Mouse (Mus musculus) midbrain, embryonic 10.5 days (tissue): ENCODE results near the gene Gm49405. TPM values are rescaled to one million over a fixed set of nuclear protein-coding genes. Genes with fewer than 3 reads are reported as not detected.

ENCODE experiments used
- DNase-seq: peaks from one replicate; pipeline ENCODE4 v3.0.0-alpha.2; 2017; ENCODE audit warnings: low spot score
- H3K27ac ChIP-seq: fragments of 300-500 bp; sonication (generic); replicated peaks from 2 replicates; pipeline ENCODE4 v1.5.1; 2016; ENCODE audit warnings: mild to moderate bottlenecking
- H3K27me3 ChIP-seq: fragments of 300-500 bp; sonication (generic); 2 replicates; pipeline ENCODE4 v1.6.1; 2016; ENCODE audit warnings: low read depth, mild to moderate bottlenecking; ENCODE audit not compliant: poor library complexity, severe bottlenecking
- H3K36me3 ChIP-seq: fragments of 300-500 bp; sonication (generic); 2 replicates; pipeline ENCODE4 v1.6.1; 2016; ENCODE audit warnings: mild to moderate bottlenecking, moderate library complexity
- H3K4me1 ChIP-seq: fragments of 300-500 bp; sonication (generic); 2 replicates; pipeline ENCODE4 v1.6.1; 2016
- H3K4me3 ChIP-seq: fragments of 300-500 bp; sonication (generic); 2 replicates; pipeline ENCODE4 v1.5.1; 2016; ENCODE audit warnings: mild to moderate bottlenecking, moderate library complexity
- H3K9me3 ChIP-seq: fragments of 300-500 bp; sonication (generic); replicated peaks from 2 replicates; pipeline ENCODE4 v1.6.1; 2016; ENCODE audit warnings: mild to moderate bottlenecking
- WGBS: fragments of 180-500 bp; shearing (Covaris S2); methylation state at CpG from one replicate; pipeline ENCODE4 v1.1.7; 2016; 5-methylcytosine and 5-hydroxymethylcytosine counted together
- polyA plus RNA-seq: library from polyadenylated mRNA; unstranded; fragments of >200 nt; fragmentation: Nextera tagmentation; extraction: Ambion mirVana; gene quantifications from 2 replicates; pipeline ENCODE4 v1.2.1, GENCODE M21; 2016

The Gm49405 gene
- polyA plus RNA-seq, 1 experiment from 2014 or later: 2.8 TPM

GRCm38 (mm10) chr19:3990804-3991203 is 9.6 kb upstream of the Gm49405 start:
- H3K36me3 ChIP-seq: no peaks in the 10 kb centered on the region
- no peak for DNase-seq
- H3K4me3 ChIP-seq: no peak overlapping the region
- H3K27ac ChIP-seq: no peak overlapping the region; the same call in 1 of the 2 replicates
- H3K4me1 ChIP-seq: peaks cover 23% of the 10 kb centered on the region
- peaks cover 6% of the 10 kb centered on the region; the same call in 1 of the 2 replicates for H3K9me3 ChIP-seq
- WGBS: 71% methylated on average over 6 of the region's 6 CpGs
- H3K27me3 ChIP-seq: 0 out of 2 replicates have a peak, but pooled peaks cover 5% of the 10 kb centered on the region

GRCm38 (mm10) chr19:3991562-3991961 is 8.9 kb upstream of the Gm49405 start:
- no peak overlapping the region for H3K27ac ChIP-seq
- 88% methylated on average over 3 of the region's 3 CpGs for WGBS
- DNase-seq: no peak

GRCm38 (mm10) chr19:3991966-3992365 is 8.5 kb upstream of the Gm49405 start:
- Histone ChIP-seq H3K27me3 (0 out of 2 replicates have a peak, but pooled peaks cover 5% of the 10 kb centered on the region), H3K9me3 (peaks cover 6% of the 10 kb centered on the region; the same call in 1 of the 2 replicates), H3K4me3 (no peak overlapping the region), H3K27ac (no peak overlapping the region), H3K4me1 (peaks cover 11% of the 10 kb centered on the region; the same call in 1 of the 2 replicates), H3K36me3 (no peaks in the 10 kb centered on the region)
- WGBS: 85% methylated on average over 3 of the region's 3 CpGs
- DNase-seq: no peak

More at GRCm38 (mm10) chr19:3991562-3991961, 8.9 kb upstream of the Gm49405 start:
- no peaks in the 10 kb centered on the region for H3K36me3 ChIP-seq
- H3K4me1 ChIP-seq: peaks cover 15% of the 10 kb centered on the region
- H3K4me3 ChIP-seq: no peak overlapping the region
- peaks cover 6% of the 10 kb centered on the region; the same call in 1 of the 2 replicates for H3K9me3 ChIP-seq
- H3K27me3 ChIP-seq: 0 out of 2 replicates have a peak, but pooled peaks cover 5% of the 10 kb centered on the region

GRCm38 (mm10) chr19:3992416-3992815 is 8.0 kb upstream of the Gm49405 start, which contains the start of gene Tbx10:
Tbx10 (plus strand) TSS chr19:3992752.
- Histone ChIP-seq H3K9me3 (peaks cover 6% of the 10 kb centered on the region; the same call in 1 of the 2 replicates), H3K36me3 (no peaks in the 10 kb centered on the region), H3K4me3 (no peak within 1 kb of the TSS), H3K4me1 (peaks cover 11% of the 10 kb centered on the region; the same call in 1 of the 2 replicates), H3K27ac (peak within 1 kb of the TSS; percentile 42; the same call in 1 of the 2 replicates), H3K27me3 (0 out of 2 replicates have a peak, but pooled peaks cover 5% of the 10 kb centered on the region)
- no peak for DNase-seq
- WGBS: 69% methylated on average over 5 of the region's 5 CpGs

- Histone ChIP-seq H3K27ac (no peak overlapping the region), H3K4me1 (peaks cover 26% of the 10 kb centered on the region)
Observed at GRCm38 (mm10) chr19:3994932-3995331, 5.5 kb upstream of the Gm49405 start.

GRCm38 (mm10) chr19:3995505-3995904 is 4.9 kb upstream of the Gm49405 start:
- H3K4me1 ChIP-seq: peaks cover 29% of the 10 kb centered on the region
- WGBS: 83% methylated on average over 3 of the region's 3 CpGs
- no peak overlapping the region for H3K27ac ChIP-seq
- no peak overlapping the region for H3K4me3 ChIP-seq
- no peaks in the 10 kb centered on the region for H3K9me3 ChIP-seq
- H3K27me3 ChIP-seq: peaks cover 12% of the 10 kb centered on the region
- no peaks in the 10 kb centered on the region for H3K36me3 ChIP-seq
- DNase-seq: no peak

More at GRCm38 (mm10) chr19:3994932-3995331, 5.5 kb upstream of the Gm49405 start:
- peaks cover 12% of the 10 kb centered on the region for H3K27me3 ChIP-seq
- H3K9me3 ChIP-seq: no peaks in the 10 kb centered on the region
- H3K36me3 ChIP-seq: no peaks in the 10 kb centered on the region
- no peak overlapping the region for H3K4me3 ChIP-seq
- DNase-seq: no peak
- 70% methylated on average over 6 of the region's 6 CpGs for WGBS

GRCm38 (mm10) chr19:3996106-3996505 is 4.3 kb upstream of the Gm49405 start:
- 79% methylated on average over 7 of the region's 7 CpGs for WGBS
- H3K4me3 ChIP-seq: no peak overlapping the region
- peaks cover 7% of the 10 kb centered on the region for H3K27me3 ChIP-seq
- no peaks in the 10 kb centered on the region for H3K9me3 ChIP-seq
- H3K4me1 ChIP-seq: peaks cover 35% of the 10 kb centered on the region
- DNase-seq: no peak
- no peaks in the 10 kb centered on the region for H3K36me3 ChIP-seq
- H3K27ac ChIP-seq: no peak overlapping the region

GRCm38 (mm10) chr19:3996747-3997146 is 3.7 kb upstream of the Gm49405 start:
- DNase-seq: no peak
- peaks cover 42% of the 10 kb centered on the region for H3K4me1 ChIP-seq
- WGBS: 80% methylated on average over 8 of the region's 8 CpGs
- H3K9me3 ChIP-seq: no peaks in the 10 kb centered on the region
- H3K4me3 ChIP-seq: no peak overlapping the region
- peaks cover 12% of the 10 kb centered on the region for H3K27me3 ChIP-seq
- H3K36me3 ChIP-seq: no peaks in the 10 kb centered on the region
- no peak overlapping the region for H3K27ac ChIP-seq

- Histone ChIP-seq H3K4me1 (peaks cover 42% of the 10 kb centered on the region), H3K36me3 (no peaks in the 10 kb centered on the region), H3K9me3 (no peaks in the 10 kb centered on the region), H3K4me3 (no peak overlapping the region), H3K27ac (no peak overlapping the region), H3K27me3 (peaks cover 14% of the 10 kb centered on the region)
- DNase-seq: no peak
- WGBS: 66% methylated on average over 8 of the region's 8 CpGs
Observed at GRCm38 (mm10) chr19:3997231-3997630, 3.2 kb upstream of the Gm49405 start.

GRCm38 (mm10) chr19:3998335-3998734 is 2.1 kb upstream of the Gm49405 start:
- Histone ChIP-seq H3K9me3 (no peaks in the 10 kb centered on the region), H3K4me1 (peaks cover 36% of the 10 kb centered on the region), H3K36me3 (no peaks in the 10 kb centered on the region), H3K4me3 (no peak overlapping the region), H3K27me3 (peaks cover 14% of the 10 kb centered on the region), H3K27ac (peak overlapping the region; percentile 7; the same call in 1 of the 2 replicates)
- DNase-seq: no peak
- 82% methylated on average over 8 of the region's 8 CpGs for WGBS

- H3K9me3 ChIP-seq: no peaks in the 10 kb centered on the region
- no peaks in the 10 kb centered on the region for H3K36me3 ChIP-seq
- H3K27me3 ChIP-seq: peaks cover 14% of the 10 kb centered on the region
- 89% methylated on average over 9 of the region's 9 CpGs for WGBS
- H3K27ac ChIP-seq: peak overlapping the region; percentile 38; the same call in 1 of the 2 replicates
- peak overlapping the region; percentile 86 for H3K4me3 ChIP-seq
- DNase-seq: no peak
- peaks cover 36% of the 10 kb centered on the region for H3K4me1 ChIP-seq
Observed at GRCm38 (mm10) chr19:3999121-3999730, 1.2 kb upstream of the Gm49405 start.

GRCm38 (mm10) chr19:4000949-4001525 is 611 bp downstream of the Gm49405 start:
- WGBS: 20% methylated on average over 17 of the region's 17 CpGs
- peak; percentile 42 for DNase-seq
- Histone ChIP-seq H3K27me3 (peaks cover 14% of the 10 kb centered on the region), H3K9me3 (no peaks in the 10 kb centered on the region), H3K4me1 (peaks cover 32% of the 10 kb centered on the region), H3K36me3 (peaks cover 8% of the 10 kb centered on the region), H3K27ac (peak overlapping the region; percentile 92), H3K4me3 (peak overlapping the region; percentile 86)

GRCm38 (mm10) chr19:4001752-4002151 is 1.3 kb downstream of the Gm49405 start:
- 90% methylated on average over 5 of the region's 5 CpGs for WGBS
- H3K4me3 ChIP-seq: peak overlapping the region; percentile 86; the same call in 1 of the 2 replicates

More at GRCm38 (mm10) chr19:4001752-4002151, 1.3 kb downstream of the Gm49405 start:
- H3K27ac ChIP-seq: no peak overlapping the region; the same call in 1 of the 2 replicates
- H3K4me1 ChIP-seq: peaks cover 32% of the 10 kb centered on the region
- peaks cover 16% of the 10 kb centered on the region for H3K36me3 ChIP-seq
- no peaks in the 10 kb centered on the region for H3K9me3 ChIP-seq
- no peak for DNase-seq
- peaks cover 14% of the 10 kb centered on the region for H3K27me3 ChIP-seq
